Mouse (Mus musculus) heart, adult 2 months (tissue): Measurements from ENCODE around the gene Ddt.

Experiments
- CTCF ChIP-seq: fragments of 200-600 bp; IDR thresholded peaks from 2 replicates; pipeline ENCODE4 v1.8.1; 2022; ENCODE audit warnings: antibody characterized with exemption, mild to moderate bottlenecking, moderate library complexity
- EP300 ChIP-seq: fragments of 200-500 bp; IDR thresholded peaks from 2 replicates; pipeline ENCODE4 v1.6.1; 2011; ENCODE audit warnings: low read depth, low read length, control low read depth; ENCODE audit not compliant: insufficient read depth
- POLR2A ChIP-seq: fragments of 200-500 bp; IDR thresholded peaks from 2 replicates; pipeline ENCODE4 v1.6.1; 2011; ENCODE audit warnings: mild to moderate bottlenecking, low read depth, low read length, control low read depth; ENCODE audit not compliant: insufficient read depth

DNA sequence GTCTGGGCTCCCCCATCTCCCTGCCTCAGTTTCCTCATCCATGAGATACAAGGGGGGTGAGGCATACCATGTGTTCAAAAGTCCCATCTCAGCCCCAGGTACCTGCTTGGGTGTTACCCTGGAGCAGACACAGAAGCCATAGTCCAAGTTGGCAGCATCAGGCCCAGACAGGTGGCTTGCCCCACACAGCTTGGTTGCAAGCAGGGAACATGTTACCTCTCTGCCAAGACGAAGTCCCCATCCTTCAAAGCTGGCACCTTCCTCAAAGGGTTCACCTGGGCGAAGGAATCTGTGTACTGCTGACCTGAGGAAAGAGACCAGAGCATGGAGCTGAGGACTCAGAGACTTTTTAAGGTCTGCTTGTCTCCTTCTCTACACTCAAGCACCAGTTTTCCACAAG, 4.7 kb upstream of the Ddt start:
- no peak for TF ChIP-seq CTCF
- TF ChIP-seq POLR2A = no peak
- TF ChIP-seq EP300 = no peak
